Mouse (Mus musculus): ENCODE results near the gene Hoxb4.

Gene Hoxb4

GRCm38 (mm10) chr11:96313806-96314428, 4.2 kb upstream of the Hoxb4 start:
- DNase-seq (ENCODE audit: low read depth, low spot score): no peak

- DNase-seq (ENCODE audit: low read depth, low spot score): no peak
Observed at GRCm38 (mm10) chr11:96314671-96315343, 3.3 kb upstream of the Hoxb4 start.

- DNase-seq (ENCODE audit: low read depth, low spot score): no peak
Observed at GRCm38 (mm10) chr11:96315344-96315681, 2.8 kb upstream of the Hoxb4 start.

- DNase-seq (ENCODE audit: low read depth, low spot score): no peak
Observed at GRCm38 (mm10) chr11:96316696-96317607, 1.1 kb upstream of the Hoxb4 start.

- no peak for DNase-seq (ENCODE audit: low read depth, low spot score)
Observed at GRCm38 (mm10) chr11:96318368-96319070, 452 bp downstream of the Hoxb4 start.

- no peak for DNase-seq (ENCODE audit: low read depth, low spot score)
Observed at GRCm38 (mm10) chr11:96319071-96319902, 1.2 kb downstream of the Hoxb4 start.

- DNase-seq (ENCODE audit: low read depth, low spot score): no peak
Observed at GRCm38 (mm10) chr11:96319910-96320309, 1.8 kb downstream of the Hoxb4 start.

- no peak for DNase-seq (ENCODE audit: low read depth, low spot score)
Observed at GRCm38 (mm10) chr11:96320688-96321087, 2.6 kb downstream of the Hoxb4 start.

GRCm38 (mm10) chr11:96321846-96322245, 3.8 kb downstream of the Hoxb4 start:
- no peak for DNase-seq (ENCODE audit: low read depth, low spot score)

- DNase-seq (ENCODE audit: low read depth, low spot score): no peak
Observed at GRCm38 (mm10) chr11:96322738-96323137, 4.7 kb downstream of the Hoxb4 start.

GRCm38 (mm10) chr11:96323154-96323553, 5.1 kb downstream of the Hoxb4 start, which contains the start of gene Hoxb3:
TSS of gene Hoxb3 (plus strand) at chr11:96323326.
- no peak for DNase-seq (ENCODE audit: low read depth, low spot score)

GRCm38 (mm10) chr11:96324125-96324524, 6.1 kb downstream of the Hoxb4 start:
- DNase-seq (ENCODE audit: low read depth, low spot score): no peak

GRCm38 (mm10) chr11:96324965-96325364, 6.9 kb downstream of the Hoxb4 start:
- no peak for DNase-seq (ENCODE audit: low read depth, low spot score)

- DNase-seq (ENCODE audit: low read depth, low spot score): no peak
Observed at GRCm38 (mm10) chr11:96325747-96326212, 7.7 kb downstream of the Hoxb4 start.

- DNase-seq (ENCODE audit: low read depth, low spot score): no peak
Observed at GRCm38 (mm10) chr11:96326705-96327104, 8.6 kb downstream of the Hoxb4 start.

GRCm38 (mm10) chr11:96327122-96327521, 9.1 kb downstream of the Hoxb4 start:
- no peak for DNase-seq (ENCODE audit: low read depth, low spot score)

- DNase-seq (ENCODE audit: low read depth, low spot score): no peak
Observed at GRCm38 (mm10) chr11:96327750-96328149, 9.7 kb downstream of the Hoxb4 start.

- DNase-seq (ENCODE audit: low read depth, low spot score): no peak
Observed at GRCm38 (mm10) chr11:96328605-96329004, 10.5 kb downstream of the Hoxb4 start.

- DNase-seq (ENCODE audit: low read depth, low spot score): no peak
Observed at GRCm38 (mm10) chr11:96332105-96332504, 14.0 kb downstream of the Hoxb4 start.

GRCm38 (mm10) chr11:96332618-96333032, 14.6 kb downstream of the Hoxb4 start:
- no peak for DNase-seq (ENCODE audit: low read depth, low spot score)
